Mouse (Mus musculus) left cerebral cortex, postnatal 10 days (tissue): ENCODE measurements around the gene Lrrc8a. TPM values are rescaled to one million over a fixed set of nuclear protein-coding genes. Genes with fewer than 3 reads are reported as not detected.

Experiments
- DNase-seq, 2 experiments: peaks; one replicate each; pipeline ENCODE4 v3.0.0; 2021 to 2022; ENCODE audit warnings: low spot score in 2 of 2, mixed read lengths in 1 of 2; ENCODE audit errors: extremely low spot score in 1 of 2
- intact Hi-C: fragments of 180-260 bp; cut with DNase I; formaldehyde crosslinking; loops from one replicate; pipeline ENCODE4 v1.15.1; 2025
- total RNA-seq, 2 experiments: library from RNA; stranded (reverse); gene quantifications; 2 replicates each; pipeline ENCODE4 v1.2.3; 2021

The Lrrc8a gene
- total RNA-seq, 2 experiments from 2014 or later = 47.8 to 51.9 TPM

- intact Hi-C loops = no loop called here
These were observed 903 bp upstream of the Lrrc8a start for GRCm38 (mm10) chr2:30236426-30237198.

GRCm38 (mm10) chr2:30237881-30238280 is 366 bp downstream of the Lrrc8a start:
- intact Hi-C loops = no loop called here

More at GRCm38 (mm10) chr2:30236426-30237198, 903 bp upstream of the Lrrc8a start:
- DNase-seq = no peak

GRCm38 (mm10) chr2:30238906-30239465 is 1.5 kb downstream of the Lrrc8a start:
- intact Hi-C loops = no loop called here
- DNase-seq = no peak

More at GRCm38 (mm10) chr2:30237881-30238280, 366 bp downstream of the Lrrc8a start:
- peak; percentile 38 to 87 for DNase-seq

- no peak for DNase-seq
- intact Hi-C loops = no loop called here
These were observed 2.3 kb downstream of the Lrrc8a start for GRCm38 (mm10) chr2:30239777-30240176.

- DNase-seq = no peak
- intact Hi-C loops = no loop called here
These were observed 2.8 kb downstream of the Lrrc8a start, which contains the start of gene Gm28035 for GRCm38 (mm10) chr2:30240267-30240666. TSS of gene Gm28035 (plus strand) at chr2:30240567.

- peak in 1 of 2 experiments; percentile 86 for DNase-seq
These were observed 5.0 kb downstream of the Lrrc8a start for GRCm38 (mm10) chr2:30242509-30242908.

GRCm38 (mm10) chr2:30243391-30243790 is 5.9 kb downstream of the Lrrc8a start:
- DNase-seq = no peak
- intact Hi-C loops = no loop called here

More at GRCm38 (mm10) chr2:30242509-30242908, 5.0 kb downstream of the Lrrc8a start:
- intact Hi-C loops = no loop called here

- no peak for DNase-seq
- intact Hi-C loops = no loop called here
These were observed 7.2 kb downstream of the Lrrc8a start for GRCm38 (mm10) chr2:30244595-30245178.

- DNase-seq = no peak
- intact Hi-C loops = no loop called here
These were observed 9.5 kb downstream of the Lrrc8a start for GRCm38 (mm10) chr2:30247036-30247435.

GRCm38 (mm10) chr2:30247681-30248080 is 10.2 kb downstream of the Lrrc8a start:
- DNase-seq = no peak
- intact Hi-C loops = no loop called here

GRCm38 (mm10) chr2:30249182-30249581 is 11.7 kb downstream of the Lrrc8a start:
- DNase-seq = no peak
- intact Hi-C loops = no loop called here

- DNase-seq = no peak
- intact Hi-C loops = no loop called here
These were observed 12.9 kb downstream of the Lrrc8a start for GRCm38 (mm10) chr2:30250166-30251128.

GRCm38 (mm10) chr2:30251417-30252104 is 14.0 kb downstream of the Lrrc8a start:
- intact Hi-C loops = no loop called here
- no peak for DNase-seq

GRCm38 (mm10) chr2:30252521-30252920 is 15.0 kb downstream of the Lrrc8a start:
- intact Hi-C loops = no loop called here
- no peak for DNase-seq

GRCm38 (mm10) chr2:30253809-30254208 is 16.3 kb downstream of the Lrrc8a start:
- no peak for DNase-seq
- intact Hi-C loops = no loop called here

- no peak for DNase-seq
- intact Hi-C loops = no loop called here
These were observed 18.3 kb downstream of the Lrrc8a start for GRCm38 (mm10) chr2:30255631-30256395.

GRCm38 (mm10) chr2:30256616-30257350 is 19.3 kb downstream of the Lrrc8a start:
- intact Hi-C loops = no loop called here
- no peak for DNase-seq
